Comparison of ENCODE assay signal across 13 mouse cellular contexts in genomic region chrX:77579964-77580363, GRCm38 (mm10).
A peak's percentile ranks its signal among the peaks of the same experiment; 100 is the strongest.
DNase-seq lines count a peak whose midpoint lies in the region; ATAC-seq and TF ChIP-seq lines count a peak whose summit lies in the region.
"Had no signal": no experiment of that assay in that cellular context is flagged by ENCODE, and none has a peak within 500 bp of the region (broad histone marks: within the 10 kb centered on the region; RNA-seq: fewer than 3 reads in every experiment).

No protein-coding gene starts in this region.

- no peak for TF ChIP-seq CTCF in forebrain, postnatal 0 days (IDR thresholded peaks at IDR 0.05; ENCODE audit: low read depth)

- H3K36me3 ChIP-seq in liver, embryonic 11.5 days (ENCODE audit: control insufficient read depth, insufficient read depth, low read length), result no peaks in the 10 kb centered on the region
- no peaks in the 10 kb centered on the region for H3K36me3 ChIP-seq in forebrain, postnatal 0 days (ENCODE audit: insufficient read depth)
- H3K36me3 ChIP-seq: limb, embryonic 10.5 days; midbrain, embryonic 15.5 days had no signal

- no peak overlapping the region for H3K4me3 ChIP-seq in liver, embryonic 11.5 days (ENCODE audit: low read depth, low read length)
- no peak overlapping the region for H3K4me3 ChIP-seq in forebrain, postnatal 0 days (ENCODE audit: low read depth, low read length)
- H3K4me3 ChIP-seq: erythroblast, embryonic 14.5 days; limb, embryonic 10.5 days; midbrain, embryonic 15.5 days had no signal

- peak overlapping the region; percentile 31 for H3K4me2 ChIP-seq in liver, embryonic 11.5 days
- no peak overlapping the region for H3K4me2 ChIP-seq in forebrain, postnatal 0 days (ENCODE audit: low read depth)
- H3K4me2 ChIP-seq: midbrain, embryonic 15.5 days had no signal

- peaks cover 3% of the 10 kb centered on the region for H3K4me1 ChIP-seq in liver, embryonic 11.5 days (replicated peaks; ENCODE audit: control insufficient read depth, insufficient read depth, low read length)
- H3K4me1 ChIP-seq in forebrain, postnatal 0 days (ENCODE audit: insufficient read depth), result no peaks in the 10 kb centered on the region
- H3K4me1 ChIP-seq: limb, embryonic 10.5 days; midbrain, embryonic 15.5 days had no signal

- ATAC-seq in liver, embryonic 11.5 days (replicated peaks; ENCODE audit: low FRiP score), result no peak
- ATAC-seq in forebrain, postnatal 0 days, result no peak
- ATAC-seq: midbrain, embryonic 15.5 days had no signal

- no peaks in the 10 kb centered on the region for H3K27me3 ChIP-seq in liver, embryonic 11.5 days (replicated peaks; ENCODE audit: control insufficient read depth, insufficient read depth, low read length)
- no peaks in the 10 kb centered on the region for H3K27me3 ChIP-seq in forebrain, postnatal 0 days (ENCODE audit: insufficient read depth, low read length)
- H3K27me3 ChIP-seq: midbrain, embryonic 15.5 days had no signal

- H3K27ac ChIP-seq in liver, embryonic 11.5 days (ENCODE audit: low read depth, low read length), result no peak overlapping the region
- no peak overlapping the region for H3K27ac ChIP-seq in forebrain, postnatal 0 days (ENCODE audit: low read depth, low read length)
- H3K27ac ChIP-seq: limb, embryonic 10.5 days; midbrain, embryonic 15.5 days had no signal

- H3K9me3 ChIP-seq in liver, embryonic 11.5 days (ENCODE audit: control insufficient read depth, low read length), result no peaks in the 10 kb centered on the region
- no peaks in the 10 kb centered on the region for H3K9me3 ChIP-seq in forebrain, postnatal 0 days (ENCODE audit: low read length)
- H3K9me3 ChIP-seq: limb, embryonic 10.5 days; midbrain, embryonic 15.5 days had no signal

- 58% methylated on average over 4 of the region's 4 CpGs for WGBS in liver, embryonic 11.5 days
- 71% methylated on average over 4 of the region's 4 CpGs for WGBS in forebrain, postnatal 0 days

- peak; percentile 25 for DNase-seq in gastrocnemius, adult 18-20 months (ENCODE audit: low spot score)
- no peak for DNase-seq in gastrocnemius, postnatal 10 days
- DNase-seq in thymus, postnatal 25 days, result peak; percentile 2
- DNase-seq in thymus, postnatal 36 days, result no peak
- no peak for DNase-seq in liver, embryonic 11.5 days (ENCODE audit: low spot score)
- DNase-seq in adrenal gland, postnatal 25 days, result no peak
- no peak for DNase-seq in forebrain, postnatal 0 days
- no peak for DNase-seq in left cerebral cortex, adult 18-20 months (ENCODE audit: low spot score in 2 of 2)
- DNase-seq: cerebellum, adult 9-10 months; right cerebral cortex, postnatal 25 days had no signal

- no peak overlapping the region for H3K9ac ChIP-seq in liver, embryonic 11.5 days (ENCODE audit: low read depth, low read length)
- H3K9ac ChIP-seq in forebrain, postnatal 0 days, result no peak overlapping the region
- H3K9ac ChIP-seq: midbrain, embryonic 15.5 days had no signal

Comparison
In these comparisons a context has a peak if more than half of its experiments do, and no peak if none do; other contexts are left out.
1. DNase-seq: peak in gastrocnemius, adult 18-20 months (single experiment) and thymus, postnatal 25 days (single experiment); none in gastrocnemius, postnatal 10 days (single experiment), thymus, postnatal 36 days (0 of 2), liver, embryonic 11.5 days (single experiment), adrenal gland, postnatal 25 days (single experiment), forebrain, postnatal 0 days (single experiment) and left cerebral cortex, adult 18-20 months (0 of 2).